Mouse (Mus musculus) C2C12 (cell line): ENCODE data around the gene Gda. TPM values are rescaled to one million over a fixed set of nuclear protein-coding genes. Genes with fewer than 3 reads are reported as not detected.

Experiments used
- H3K27me3 ChIP-seq: one replicate; pipeline ENCODE4 v1.6.1; 2011; ENCODE audit not compliant: control insufficient read depth, insufficient read depth, insufficient read length
- H3K36me3 ChIP-seq: one replicate; pipeline ENCODE4 v1.6.1; 2011; ENCODE audit not compliant: control insufficient read depth, insufficient read depth
- H3K4me3 ChIP-seq: one replicate; pipeline ENCODE4 v1.5.1; 2011; ENCODE audit warnings: mild to moderate bottlenecking, control low read depth; ENCODE audit not compliant: poor library complexity, insufficient read depth, severe bottlenecking
- H3K79me2 ChIP-seq: one replicate; pipeline ENCODE4 v1.6.1; 2011; ENCODE audit not compliant: control insufficient read depth, insufficient read depth
- H3K79me3 ChIP-seq: one replicate; pipeline ENCODE4 v1.6.1; 2011; ENCODE audit warnings: low read depth, control low read depth
- H3ac ChIP-seq: one replicate; pipeline ENCODE3; 2011; ENCODE audit warnings: low read depth; ENCODE audit not compliant: control insufficient read depth, insufficient read length
- CEBPB ChIP-seq: IDR thresholded peaks from one replicate; pipeline ENCODE4 v1.6.1; 2011; ENCODE audit warnings: low read depth, mild to moderate bottlenecking, control low read depth, moderate library complexity
- CTCF ChIP-seq: IDR thresholded peaks from one replicate; pipeline ENCODE4 v1.5.1; 2011; ENCODE audit not compliant: control insufficient read depth, insufficient read depth, insufficient read length
- FOSL1 ChIP-seq: IDR thresholded peaks from one replicate; pipeline ENCODE4 v1.8.0; 2011; ENCODE audit warnings: mild to moderate bottlenecking, low read length; ENCODE audit not compliant: poor library complexity, insufficient read depth, severe bottlenecking
- MAX ChIP-seq: IDR thresholded peaks from one replicate; pipeline ENCODE4 v1.6.1; 2011; ENCODE audit warnings: mild to moderate bottlenecking, control low read depth
- MYOD1 ChIP-seq: IDR thresholded peaks from one replicate; pipeline ENCODE4 v1.6.1; 2011; ENCODE audit warnings: low read depth; ENCODE audit not compliant: control insufficient read depth, insufficient read length
- MYOG ChIP-seq: IDR thresholded peaks from one replicate; pipeline ENCODE4 v1.6.1; 2011; ENCODE audit not compliant: control insufficient read depth, insufficient read length; ENCODE audit errors: extremely low read depth
- USF1 ChIP-seq: IDR thresholded peaks from one replicate; pipeline ENCODE4 v1.6.1; 2011; ENCODE audit warnings: low read depth, mild to moderate bottlenecking, control low read depth, moderate library complexity
- polyA plus RNA-seq: library from polyadenylated mRNA; unstranded; fragments of >200 nt; fragmentation: generic; extraction: Trizol; gene quantifications from one replicate; pipeline ENCODE4 v1.2.1, GENCODE M21; 2012; ENCODE audit warnings: missing spikeins

The Gda gene
- polyA plus RNA-seq, 1 experiment, result 0.14 TPM

DNA sequence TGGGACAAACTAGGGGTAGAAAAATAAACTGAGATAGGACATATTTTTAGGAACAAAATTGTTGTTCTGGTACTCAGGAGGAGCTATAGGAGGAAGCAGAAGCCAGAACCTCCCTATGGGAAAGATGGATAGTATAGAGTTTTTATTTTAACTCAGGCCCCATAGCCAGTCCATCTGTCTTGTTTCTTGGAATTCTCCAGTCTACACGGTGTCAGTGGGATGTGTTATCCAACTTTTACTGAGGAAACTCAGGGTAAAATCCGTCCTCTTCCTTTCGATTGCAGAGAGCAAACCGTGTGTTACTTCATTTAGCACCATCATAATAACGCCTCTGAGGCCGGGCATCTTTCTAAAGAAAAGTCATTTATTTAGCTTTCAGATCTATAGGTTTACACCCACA lies 104.1 kb downstream of the Gda start:
- Histone ChIP-seq H3K27me3 (no peaks in the 10 kb centered on the region), H3K79me2 (no peaks in the 10 kb centered on the region), H3K4me3 (no peak overlapping the region), H3ac (no peak overlapping the region), H3K36me3 (no peaks in the 10 kb centered on the region), H3K79me3 (no peaks in the 10 kb centered on the region)
- TF ChIP-seq MAX, result no peak

DNA sequence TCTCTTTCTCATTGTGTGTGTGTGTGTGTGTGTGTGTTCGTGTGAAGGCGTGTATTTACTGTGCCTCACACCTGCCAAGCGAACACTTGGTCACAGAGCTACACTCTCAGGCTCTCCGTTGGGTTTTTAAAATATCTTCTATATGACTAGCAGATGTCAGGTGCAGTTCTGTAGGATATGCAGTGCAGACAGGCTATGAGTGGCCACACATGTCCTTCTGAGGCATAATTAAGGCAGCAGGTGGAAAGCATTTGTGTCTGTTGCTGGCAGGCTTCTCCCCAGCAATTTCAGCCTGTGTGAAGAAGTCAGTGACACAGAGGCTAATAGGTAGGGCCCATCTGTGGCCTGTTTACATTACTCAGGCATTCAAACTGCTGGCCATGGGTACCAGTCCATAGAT lies 104.7 kb downstream of the Gda start:
- Histone ChIP-seq H3ac (no peak overlapping the region), H3K27me3 (no peaks in the 10 kb centered on the region), H3K36me3 (no peaks in the 10 kb centered on the region), H3K79me3 (no peaks in the 10 kb centered on the region), H3K4me3 (no peak overlapping the region), H3K79me2 (no peaks in the 10 kb centered on the region)
- TF ChIP-seq MYOG, result no peak
- TF ChIP-seq CTCF, result no peak
- TF ChIP-seq FOSL1, result no peak
- TF ChIP-seq USF1, result no peak
- no peak for TF ChIP-seq MYOD1
- TF ChIP-seq CEBPB, result no peak
- no peak for TF ChIP-seq MAX

DNA sequence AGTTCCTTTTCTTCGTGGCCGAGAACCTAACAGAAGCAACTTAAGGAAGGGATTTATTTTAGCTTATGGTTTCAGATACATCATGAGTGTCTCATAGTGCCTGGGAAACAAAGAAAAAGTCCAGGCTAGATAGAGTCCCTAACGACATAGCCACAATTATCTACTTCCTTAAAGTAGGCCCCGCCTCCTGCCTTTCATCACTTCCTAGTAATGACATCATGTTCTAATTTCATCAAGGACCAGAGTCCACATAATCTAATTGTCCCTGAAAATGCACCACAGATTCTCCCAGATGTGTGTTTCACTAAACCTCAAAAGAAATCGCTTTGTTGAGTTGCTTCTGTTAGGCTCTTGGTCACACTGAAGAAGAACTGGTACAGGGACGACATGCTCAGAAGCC lies 115.5 kb downstream of the Gda start:
- H3K79me3 ChIP-seq, result no peaks in the 10 kb centered on the region
- no peaks in the 10 kb centered on the region for H3K79me2 ChIP-seq
- no peaks in the 10 kb centered on the region for H3K36me3 ChIP-seq
- H3K27me3 ChIP-seq, result no peaks in the 10 kb centered on the region
- TF ChIP-seq CTCF (no peak), MYOD1 (no peak), MYOG (no peak), USF1 (no peak), MAX (no peak), CEBPB (no peak), FOSL1 (no peak)
- no peak overlapping the region for H3K4me3 ChIP-seq
- H3ac ChIP-seq, result no peak overlapping the region

DNA sequence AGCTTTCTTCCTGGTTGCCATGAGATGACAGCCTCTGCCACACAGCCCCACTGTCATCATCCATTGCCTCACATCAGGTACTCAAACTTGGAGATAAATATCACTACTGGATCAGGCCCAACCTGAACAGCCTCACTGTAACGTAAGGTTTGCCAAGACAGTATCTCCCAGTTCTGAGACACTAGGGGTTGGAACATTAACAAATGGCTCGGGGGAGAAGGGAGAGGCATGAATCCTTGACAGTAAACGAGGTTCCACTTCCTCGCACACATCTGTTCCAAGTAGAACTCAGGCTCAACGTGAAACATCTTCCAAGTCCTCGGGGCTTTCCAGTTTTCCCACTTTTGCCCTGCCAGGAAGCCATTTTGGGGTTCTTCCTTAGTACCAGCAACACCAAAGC lies 123.6 kb downstream of the Gda start:
- no peak overlapping the region for H3K4me3 ChIP-seq
- no peak overlapping the region for H3ac ChIP-seq
- H3K79me2 ChIP-seq, result no peaks in the 10 kb centered on the region
- no peak for TF ChIP-seq CEBPB
- no peak for TF ChIP-seq MYOG
- TF ChIP-seq USF1, result no peak
- TF ChIP-seq FOSL1, result no peak
- no peak for TF ChIP-seq MAX
- TF ChIP-seq CTCF, result no peak
- no peak for TF ChIP-seq MYOD1
- H3K27me3 ChIP-seq, result no peaks in the 10 kb centered on the region
- H3K79me3 ChIP-seq, result no peaks in the 10 kb centered on the region
- H3K36me3 ChIP-seq, result no peaks in the 10 kb centered on the region

DNA sequence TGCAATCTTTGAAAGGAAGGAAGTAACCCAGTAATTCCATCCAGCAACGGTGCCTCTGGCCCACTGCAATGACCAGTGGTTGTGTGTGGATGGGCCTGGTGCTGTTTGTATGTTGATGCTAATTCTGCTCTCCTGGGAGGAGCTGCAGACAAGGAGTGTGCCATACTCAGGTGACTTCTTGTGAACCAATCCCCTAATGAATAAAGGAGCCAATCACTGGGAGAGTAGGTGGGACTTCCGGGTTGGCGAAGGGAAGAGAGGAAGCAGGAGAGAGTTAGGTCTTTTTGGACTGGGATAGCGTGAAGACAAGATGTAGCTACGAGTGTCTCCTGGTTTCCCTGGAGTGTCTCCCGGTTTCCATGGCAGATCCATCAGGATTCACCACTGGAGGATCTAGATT lies 126.6 kb downstream of the Gda start:
- Histone ChIP-seq H3ac (no peak overlapping the region), H3K4me3 (no peak overlapping the region)
- TF ChIP-seq MYOD1, result no peak
- TF ChIP-seq MYOG, result no peak
- no peak for TF ChIP-seq CEBPB
- TF ChIP-seq USF1, result no peak
- no peak for TF ChIP-seq FOSL1
- TF ChIP-seq CTCF, result no peak
- TF ChIP-seq MAX, result no peak

More for the DNA sequence above, 126.6 kb downstream of the Gda start:
- no peaks in the 10 kb centered on the region for H3K27me3 ChIP-seq
- no peaks in the 10 kb centered on the region for H3K36me3 ChIP-seq
- no peaks in the 10 kb centered on the region for H3K79me3 ChIP-seq
- H3K79me2 ChIP-seq, result no peaks in the 10 kb centered on the region

Other genes starting within 250 kb of the Gda start
- gene Zfand5, start 201.2 kb downstream of the Gda start, polyA plus RNA-seq, result 22.7 TPM
- gene 1110059E24Rik, start 179.5 kb upstream of the Gda start, polyA plus RNA-seq, result 17.1 TPM
- gene Abhd17b, start 179.7 kb upstream of the Gda start, polyA plus RNA-seq, result 6.2 TPM